In the genomic region with DNA sequence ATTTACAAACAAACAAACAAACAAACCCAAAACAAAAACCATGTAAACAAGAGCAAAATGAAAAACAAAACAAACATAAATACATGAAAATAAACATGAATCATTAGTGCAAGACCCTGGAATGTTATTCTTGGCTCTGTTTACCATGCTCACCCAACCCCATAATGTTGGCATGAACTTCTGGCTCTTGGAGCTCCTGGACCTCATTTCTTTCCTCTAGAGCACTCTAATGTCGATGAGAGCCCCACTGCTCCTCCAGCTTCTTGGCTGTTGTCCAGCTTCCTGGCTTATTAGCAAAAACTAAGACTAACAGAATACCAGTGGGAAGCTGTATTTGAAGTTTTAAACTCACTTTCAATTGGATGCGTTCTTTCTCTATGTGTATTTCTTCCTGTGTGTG, we compare ENCODE assay signal across 9 mouse cellular contexts.
DNase-seq lines count a peak whose midpoint lies in the region; ATAC-seq and TF ChIP-seq lines count a peak whose summit lies in the region.
"Had no signal": no experiment of that assay in that cellular context is flagged by ENCODE, and none has a peak within 500 bp of the region (broad histone marks: within the 10 kb centered on the region; RNA-seq: fewer than 3 reads in every experiment).

No protein-coding gene starts in this region.

- no peak overlapping the region for H3K4me2 ChIP-seq in heart, embryonic 12.5 days
- no peak overlapping the region for H3K4me2 ChIP-seq in lung, embryonic 15.5 days
- H3K4me2 ChIP-seq: midbrain, embryonic 12.5 days had no signal

- ATAC-seq in heart, embryonic 12.5 days (ENCODE audit: insufficient number of reproducible peaks, low FRiP score) = no peak
- peak; percentile 59; the same call in 1 of the 2 replicates for ATAC-seq in lung, embryonic 15.5 days (ENCODE audit: borderline replicate concordance, extremely low read depth, low FRiP score, low TSS enrichment)

- no peak overlapping the region for H3K27ac ChIP-seq in heart, adult 2 months
- no peak overlapping the region for H3K27ac ChIP-seq in heart, embryonic 12.5 days (ENCODE audit: poor library complexity, severe bottlenecking)
- no peak overlapping the region for H3K27ac ChIP-seq in lung, embryonic 15.5 days
- no peak overlapping the region for H3K27ac ChIP-seq in left cerebral cortex, adult 2 months
- H3K27ac ChIP-seq: midbrain, embryonic 12.5 days had no signal

- no peak for TF ChIP-seq CTCF in heart, adult 2 months (IDR thresholded peaks at IDR 0.05)
- no peak for TF ChIP-seq CTCF in left cerebral cortex, adult 2 months (IDR thresholded peaks at IDR 0.05)

- no peaks in the 10 kb centered on the region for H3K79me2 ChIP-seq in heart, adult 2 months (replicated peaks; ENCODE audit: control insufficient read depth, insufficient read depth, low read length)

- H3K9ac ChIP-seq in heart, adult 2 months (ENCODE audit: low read depth, low read length) = no peak overlapping the region
- no peak overlapping the region for H3K9ac ChIP-seq in heart, embryonic 12.5 days
- H3K9ac ChIP-seq in lung, embryonic 15.5 days = no peak overlapping the region
- H3K9ac ChIP-seq: midbrain, embryonic 12.5 days had no signal

- TF ChIP-seq POLR2A in heart, adult 2 months (IDR thresholded peaks at IDR 0.05; ENCODE audit: insufficient read depth, low read depth, low read length) = no peak

- H3K36me3 ChIP-seq in heart, adult 2 months (ENCODE audit: control insufficient read depth, insufficient read depth, low read length) = no peaks in the 10 kb centered on the region
- no peaks in the 10 kb centered on the region for H3K36me3 ChIP-seq in heart, embryonic 12.5 days
- H3K36me3 ChIP-seq in lung, embryonic 15.5 days = no peaks in the 10 kb centered on the region
- H3K36me3 ChIP-seq: midbrain, embryonic 12.5 days had no signal

- peak; percentile 17 to 23 for DNase-seq in heart, adult 2 months
- DNase-seq in adrenal gland, postnatal 10 days = peak; percentile 67
- peak; percentile 17 to 47 for DNase-seq in heart, adult 9 months (ENCODE audit: low spot score in 2 of 2)
- DNase-seq in c-Kit-positive CD71-positive TER-119-positive erythroid progenitor cells, embryonic 14.5 days (ENCODE audit: low spot score) = no peak
- DNase-seq in embryo, embryonic 9.5 days (ENCODE audit: extremely low spot score) = no peak
- no peak for DNase-seq in left cerebral cortex, adult 2 months (ENCODE audit: extremely low spot score in 1 of 2, low spot score in 2 of 2)

- TF ChIP-seq EP300 in heart, adult 2 months (IDR thresholded peaks at IDR 0.05; ENCODE audit: insufficient read depth, low read depth, low read length) = no peak

- H3K4me1 ChIP-seq in heart, adult 2 months (ENCODE audit: control insufficient read depth, insufficient read depth, low read length) = no peaks in the 10 kb centered on the region
- H3K4me1 ChIP-seq in heart, embryonic 12.5 days (replicated peaks) = no peaks in the 10 kb centered on the region
- no peaks in the 10 kb centered on the region for H3K4me1 ChIP-seq in lung, embryonic 15.5 days
- H3K4me1 ChIP-seq: midbrain, embryonic 12.5 days had no signal

- no peaks in the 10 kb centered on the region for H3K9me3 ChIP-seq in heart, embryonic 12.5 days (replicated peaks)
- H3K9me3 ChIP-seq in lung, embryonic 15.5 days = no peaks in the 10 kb centered on the region
- H3K9me3 ChIP-seq: midbrain, embryonic 12.5 days had no signal

- no peaks in the 10 kb centered on the region for H3K27me3 ChIP-seq in heart, adult 2 months (ENCODE audit: control insufficient read depth, insufficient read depth, low read length)
- H3K27me3 ChIP-seq in heart, embryonic 12.5 days (replicated peaks) = no peaks in the 10 kb centered on the region
- no peaks in the 10 kb centered on the region for H3K27me3 ChIP-seq in lung, embryonic 15.5 days
- H3K27me3 ChIP-seq: midbrain, embryonic 12.5 days had no signal

- WGBS in heart, adult 2 months = 23% methylated on average over 2 of the region's 2 CpGs
- 45% methylated on average over 2 of the region's 2 CpGs for WGBS in heart, embryonic 12.5 days
- 22% methylated on average over 2 of the region's 2 CpGs for WGBS in lung, embryonic 15.5 days

- no peak overlapping the region for H3K4me3 ChIP-seq in heart, adult 2 months
- H3K4me3 ChIP-seq in heart, embryonic 12.5 days = no peak overlapping the region
- H3K4me3 ChIP-seq in lung, embryonic 15.5 days = no peak overlapping the region
- H3K4me3 ChIP-seq in left cerebral cortex, adult 2 months = no peak overlapping the region
- H3K4me3 ChIP-seq: midbrain, embryonic 12.5 days had no signal

- intact Hi-C loops in heart, adult 2 months (cut with DNase I) = no loop called here
- intact Hi-C loops in left cerebral cortex, adult 2 months (cut with DNase I) = no loop called here

Comparison
In these comparisons a context has a peak if more than half of its experiments do, and no peak if none do; other contexts are left out.
1. DNase-seq: peak in heart, adult 2 months (2 of 2), adrenal gland, postnatal 10 days (single experiment) and heart, adult 9 months (2 of 2); none in c-Kit-positive CD71-positive TER-119-positive erythroid progenitor cells, embryonic 14.5 days (single experiment), embryo, embryonic 9.5 days (single experiment) and left cerebral cortex, adult 2 months (0 of 2).